Mouse (Mus musculus): Measurements from ENCODE around the gene Orc5. TPM values are rescaled to one million over a fixed set of nuclear protein-coding genes. Genes with fewer than 3 reads are reported as not detected.

Gene Orc5
- total and polyA plus RNA-seq, 2 experiments from 2014 or later, result 13.3 to 21.1 TPM

- Histone ChIP-seq H3K27ac (ENCODE audit: low read depth) (no peak overlapping the region), H3K9ac (replicated peaks; ENCODE audit: low read depth, low read length) (no peak overlapping the region), H3K27me3 (ENCODE audit: control insufficient read depth, insufficient read depth, low read length) (no peaks in the 10 kb centered on the region), H3K9me3 (replicated peaks; ENCODE audit: control insufficient read depth, low read length) (no peaks in the 10 kb centered on the region), H3K4me1 (ENCODE audit: control insufficient read depth, insufficient read depth) (no peaks in the 10 kb centered on the region), H3K36me3 (replicated peaks; ENCODE audit: control insufficient read depth, insufficient read depth, low read length) (peaks cover 11% of the 10 kb centered on the region; the same call in 1 of the 2 replicates), H3K4me3 (ENCODE audit: low read depth, low read length) (no peak overlapping the region), H3K4me2 (ENCODE audit: low read depth, low read length) (no peak overlapping the region)
- 61% methylated on average over 8 of the region's 8 CpGs for WGBS
- DNase-seq (ENCODE audit: low spot score), result peak; percentile 44
- no peak for TF ChIP-seq EP300 (IDR thresholded peaks at IDR 0.05; ENCODE audit: low read depth)
- TF ChIP-seq CTCF (IDR thresholded peaks at IDR 0.05; ENCODE audit: low read depth), result peak; percentile 61
- no peak for ATAC-seq (ENCODE audit: insufficient read depth, low read depth)
Observed at GRCm38 (mm10) chr5:22511824-22512223, 38.4 kb downstream of the Orc5 start.

GRCm38 (mm10) chr5:22508560-22508959 is 41.7 kb downstream of the Orc5 start:
- WGBS, result 81% methylated on average over 5 of the region's 5 CpGs
- Histone ChIP-seq H3K9ac (replicated peaks; ENCODE audit: low read depth, low read length) (no peak overlapping the region), H3K27me3 (ENCODE audit: control insufficient read depth, insufficient read depth, low read length) (no peaks in the 10 kb centered on the region), H3K4me1 (ENCODE audit: control insufficient read depth, insufficient read depth) (no peaks in the 10 kb centered on the region), H3K9me3 (replicated peaks; ENCODE audit: control insufficient read depth, low read length) (no peaks in the 10 kb centered on the region), H3K4me2 (ENCODE audit: low read depth, low read length) (no peak overlapping the region), H3K27ac (ENCODE audit: low read depth) (no peak overlapping the region), H3K36me3 (replicated peaks; ENCODE audit: control insufficient read depth, insufficient read depth, low read length) (0 out of 2 replicates have a peak, but pooled peaks cover 12% of the 10 kb centered on the region), H3K4me3 (ENCODE audit: low read depth, low read length) (no peak overlapping the region)
- DNase-seq (ENCODE audit: low spot score) (no peak), ATAC-seq (ENCODE audit: insufficient read depth, low read depth) (no peak)
- TF ChIP-seq CTCF (IDR thresholded peaks at IDR 0.05; ENCODE audit: low read depth) (no peak), EP300 (IDR thresholded peaks at IDR 0.05; ENCODE audit: low read depth) (no peak)

DNA sequence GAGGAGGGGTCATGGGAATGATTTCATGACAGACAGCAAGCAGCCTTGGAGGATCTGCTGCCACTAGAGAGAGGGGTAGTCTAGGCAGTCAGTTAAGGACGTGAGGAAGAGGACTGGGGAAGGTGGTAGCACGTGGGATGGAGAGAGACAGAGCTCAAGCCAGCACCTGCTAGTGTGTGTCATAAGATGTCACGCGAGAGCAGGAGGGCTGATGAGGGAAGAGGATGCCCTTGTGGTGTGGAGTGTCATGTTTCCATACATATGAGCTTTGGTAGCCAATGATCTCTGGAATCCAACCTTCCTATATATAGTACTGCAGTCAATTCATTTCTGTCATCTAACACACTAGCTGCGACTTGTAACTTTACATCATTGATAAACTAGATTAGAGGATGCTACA is 50.8 kb downstream of the Orc5 start:
- no peak overlapping the region for H3K9ac ChIP-seq (replicated peaks; ENCODE audit: low read depth, low read length)
- no peak overlapping the region for H3K4me2 ChIP-seq (ENCODE audit: low read depth, low read length)
- no peaks in the 10 kb centered on the region for H3K9me3 ChIP-seq (replicated peaks; ENCODE audit: control insufficient read depth, low read length)
- H3K36me3 ChIP-seq (replicated peaks; ENCODE audit: control insufficient read depth, insufficient read depth, low read length), result peaks cover 22% of the 10 kb centered on the region
- ATAC-seq (ENCODE audit: insufficient read depth, low read depth) (no peak), DNase-seq (ENCODE audit: low spot score) (no peak)
- no peaks in the 10 kb centered on the region for H3K4me1 ChIP-seq (ENCODE audit: control insufficient read depth, insufficient read depth)
- H3K27ac ChIP-seq (ENCODE audit: low read depth), result no peak overlapping the region
- no peaks in the 10 kb centered on the region for H3K27me3 ChIP-seq (ENCODE audit: control insufficient read depth, insufficient read depth, low read length)
- H3K4me3 ChIP-seq (ENCODE audit: low read depth, low read length), result no peak overlapping the region
- WGBS, result 88% methylated on average over 5 of the region's 5 CpGs
- TF ChIP-seq CTCF (IDR thresholded peaks at IDR 0.05; ENCODE audit: low read depth) (no peak), EP300 (IDR thresholded peaks at IDR 0.05; ENCODE audit: low read depth) (no peak)

DNA sequence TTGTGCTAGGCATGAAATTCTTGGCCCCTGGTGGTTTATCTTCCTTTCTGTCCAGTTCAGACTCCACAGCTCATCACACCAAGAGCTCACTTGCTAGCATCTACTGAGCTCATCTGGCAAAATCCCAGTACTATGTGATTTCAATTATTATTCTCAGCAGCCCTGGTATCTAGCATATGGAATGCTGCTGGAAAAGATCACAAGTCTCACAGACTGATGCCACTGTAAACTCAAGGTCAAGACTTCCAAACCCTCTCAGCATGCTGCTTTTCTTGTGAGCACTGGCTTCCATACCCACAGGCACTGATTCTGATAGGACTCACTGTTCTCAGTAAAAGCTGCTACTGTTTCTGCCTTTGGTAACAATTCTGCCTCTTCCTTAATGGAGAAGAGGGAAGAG is 59.1 kb downstream of the Orc5 start:
- ATAC-seq (ENCODE audit: insufficient read depth, low read depth), result no peak

GRCm38 (mm10) chr5:22489091-22489490 is 61.1 kb downstream of the Orc5 start:
- Histone ChIP-seq H3K4me3 (ENCODE audit: low read depth, low read length) (no peak overlapping the region), H3K4me1 (ENCODE audit: control insufficient read depth, insufficient read depth) (0 out of 2 replicates have a peak, but pooled peaks cover 4% of the 10 kb centered on the region), H3K9me3 (replicated peaks; ENCODE audit: control insufficient read depth, low read length) (no peaks in the 10 kb centered on the region), H3K4me2 (ENCODE audit: low read depth, low read length) (no peak overlapping the region), H3K9ac (replicated peaks; ENCODE audit: low read depth, low read length) (no peak overlapping the region), H3K27ac (ENCODE audit: low read depth) (no peak overlapping the region), H3K36me3 (replicated peaks; ENCODE audit: control insufficient read depth, insufficient read depth, low read length) (peaks cover 14% of the 10 kb centered on the region), H3K27me3 (ENCODE audit: control insufficient read depth, insufficient read depth, low read length) (no peaks in the 10 kb centered on the region)
- ATAC-seq (ENCODE audit: insufficient read depth, low read depth) (no peak), DNase-seq (ENCODE audit: low spot score) (no peak)
- 76% methylated on average over 4 of the region's 4 CpGs for WGBS
- no peak for TF ChIP-seq EP300 (IDR thresholded peaks at IDR 0.05; ENCODE audit: low read depth)
- no peak for TF ChIP-seq CTCF (IDR thresholded peaks at IDR 0.05; ENCODE audit: low read depth)

More for the DNA sequence above, 59.1 kb downstream of the Orc5 start:
- Histone ChIP-seq H3K9me3 (replicated peaks; ENCODE audit: control insufficient read depth, low read length) (no peaks in the 10 kb centered on the region), H3K36me3 (replicated peaks; ENCODE audit: control insufficient read depth, insufficient read depth, low read length) (peaks cover 9% of the 10 kb centered on the region), H3K27ac (ENCODE audit: low read depth) (no peak overlapping the region), H3K4me3 (ENCODE audit: low read depth, low read length) (no peak overlapping the region), H3K27me3 (ENCODE audit: control insufficient read depth, insufficient read depth, low read length) (no peaks in the 10 kb centered on the region), H3K4me2 (ENCODE audit: low read depth, low read length) (no peak overlapping the region), H3K4me1 (ENCODE audit: control insufficient read depth, insufficient read depth) (0 out of 2 replicates have a peak, but pooled peaks cover 4% of the 10 kb centered on the region), H3K9ac (replicated peaks; ENCODE audit: low read depth, low read length) (no peak overlapping the region)
- TF ChIP-seq CTCF (IDR thresholded peaks at IDR 0.05; ENCODE audit: low read depth), result no peak
- no peak for DNase-seq (ENCODE audit: low spot score)

DNA sequence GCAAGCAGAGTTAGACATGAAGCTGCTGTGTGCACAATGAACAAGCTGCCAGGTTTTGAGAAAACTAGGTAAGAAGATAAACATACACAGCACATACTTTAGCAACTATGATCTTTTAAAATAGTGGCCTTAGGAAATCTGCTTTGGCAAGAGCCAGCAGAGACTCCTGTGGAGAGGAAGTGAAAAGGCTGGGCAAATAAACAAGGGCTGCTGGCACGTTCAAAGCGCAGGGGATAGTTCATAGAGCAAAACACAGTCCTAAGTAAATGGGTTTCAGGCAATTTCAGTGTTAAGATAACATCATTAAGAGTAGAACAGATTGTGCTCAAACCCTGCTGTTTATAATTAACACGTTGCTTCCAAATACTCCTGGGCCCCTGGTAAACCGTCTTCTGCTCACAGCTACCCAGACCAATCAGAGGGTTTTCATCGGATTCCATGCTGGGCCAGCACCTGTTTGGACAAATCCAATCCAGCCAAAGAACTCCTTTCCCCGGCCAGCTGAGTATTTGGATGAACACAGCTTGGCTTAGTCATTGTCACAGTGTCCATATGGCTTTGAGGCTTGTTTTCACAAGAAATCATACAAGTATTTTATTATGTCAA is 63.5 kb downstream of the Orc5 start:
- H3K27me3 ChIP-seq (ENCODE audit: control insufficient read depth, insufficient read depth, low read length), result no peaks in the 10 kb centered on the region
- no peak overlapping the region for H3K4me2 ChIP-seq (ENCODE audit: low read depth, low read length)
- no peak overlapping the region for H3K27ac ChIP-seq (ENCODE audit: low read depth)
- no peak overlapping the region for H3K4me3 ChIP-seq (ENCODE audit: low read depth, low read length)
- peaks cover 14% of the 10 kb centered on the region for H3K36me3 ChIP-seq (replicated peaks; ENCODE audit: control insufficient read depth, insufficient read depth, low read length)
- no peak for DNase-seq (ENCODE audit: low spot score)
- WGBS, result 70% methylated on average over 6 of the region's 6 CpGs
- H3K9ac ChIP-seq (replicated peaks; ENCODE audit: low read depth, low read length), result no peak overlapping the region
- no peaks in the 10 kb centered on the region for H3K9me3 ChIP-seq (replicated peaks; ENCODE audit: control insufficient read depth, low read length)
- H3K4me1 ChIP-seq (ENCODE audit: control insufficient read depth, insufficient read depth), result 0 out of 2 replicates have a peak, but pooled peaks cover 4% of the 10 kb centered on the region
- no peak for TF ChIP-seq EP300 (IDR thresholded peaks at IDR 0.05; ENCODE audit: low read depth)
- TF ChIP-seq CTCF (IDR thresholded peaks at IDR 0.05; ENCODE audit: low read depth), result no peak
- no peak for ATAC-seq (ENCODE audit: insufficient read depth, low read depth)
